Mouse (Mus musculus) adrenal gland, adult 18-20 months (tissue): ENCODE measurements around the gene Slc35f1. TPM values are rescaled to one million over a fixed set of nuclear protein-coding genes. Genes with fewer than 3 reads are reported as not detected.

ENCODE experiments used
- DNase-seq, 2 experiments: peaks; one replicate each; pipeline ENCODE4 v3.0.0; 2021 to 2022; ENCODE audit warnings: low spot score in 2 of 2
- total RNA-seq, 2 experiments: library from RNA; stranded (reverse); gene quantifications; 1 replicate in 1 of 2; 2 replicates in 1 of 2; pipeline ENCODE4 v1.2.3; 2021

Slc35f1 gene
- total RNA-seq, 2 experiments from 2014 or later = 0.89 to 1.1 TPM

- no peak for DNase-seq
These were observed 401.2 kb downstream of the Slc35f1 start for GRCm38 (mm10) chr10:53091525-53091924.

- DNase-seq = no peak
These were observed 406.1 kb downstream of the Slc35f1 start for GRCm38 (mm10) chr10:53096446-53096845.

- DNase-seq = no peak
These were observed 410.5 kb downstream of the Slc35f1 start for GRCm38 (mm10) chr10:53100881-53101280.

- no peak for DNase-seq
These were observed 411.1 kb downstream of the Slc35f1 start for GRCm38 (mm10) chr10:53101412-53101811.

GRCm38 (mm10) chr10:53102423-53102822 lies 412.1 kb downstream of the Slc35f1 start:
- DNase-seq = no peak

DNA sequence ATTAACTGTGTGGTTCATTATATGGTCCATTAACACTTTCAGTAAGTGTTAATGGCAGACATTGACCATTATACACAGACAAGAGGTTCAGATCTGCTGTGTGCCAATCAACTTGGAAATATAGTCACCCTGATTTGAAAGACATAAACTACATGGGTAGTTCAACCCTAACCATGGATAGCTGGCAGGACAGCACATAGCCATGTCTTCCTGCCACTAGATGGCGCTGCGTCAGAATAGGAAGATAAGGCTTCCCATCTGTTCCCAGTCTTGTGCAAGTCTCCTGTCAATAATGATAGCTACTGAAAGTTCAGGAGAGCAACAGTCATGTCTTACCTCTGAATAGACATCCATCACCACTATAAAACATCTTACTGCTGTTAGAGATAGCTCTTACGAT lies 424.7 kb downstream of the Slc35f1 start:
- peak; percentile 68 to 71 for DNase-seq

DNA sequence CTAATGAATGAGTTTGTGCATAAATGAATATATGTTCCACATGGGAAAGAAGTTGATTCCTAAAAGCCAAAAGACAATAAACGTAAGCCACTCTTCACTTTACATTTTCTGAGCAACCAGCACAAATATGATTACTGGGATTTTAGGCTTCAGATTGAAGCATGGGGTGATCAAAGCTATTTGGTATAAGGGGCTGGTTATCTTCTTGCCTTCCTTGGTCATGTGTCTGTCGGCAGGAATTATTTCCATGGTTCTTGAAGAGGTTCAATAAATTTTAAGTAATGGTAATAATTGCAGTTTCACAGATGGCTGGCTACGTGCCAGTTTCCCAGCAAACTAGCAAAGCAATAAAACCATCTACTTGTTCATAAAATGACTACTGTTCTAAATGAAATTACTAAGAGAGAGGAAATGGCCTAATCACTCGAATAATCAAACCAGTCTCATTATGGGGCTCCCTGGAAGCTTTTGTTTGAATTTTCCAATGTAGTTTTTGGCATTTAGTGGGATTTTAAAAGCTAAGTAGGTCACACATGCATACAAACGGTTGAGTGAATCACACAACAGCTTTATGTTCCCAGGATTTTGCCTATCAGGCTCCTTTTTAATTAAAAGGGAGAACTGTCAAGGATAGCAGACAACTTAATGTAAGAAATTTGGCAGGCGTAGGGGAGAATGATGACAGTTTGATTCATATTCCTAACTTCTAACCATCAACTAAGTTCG lies 425.5 kb downstream of the Slc35f1 start:
- no peak for DNase-seq

DNA sequence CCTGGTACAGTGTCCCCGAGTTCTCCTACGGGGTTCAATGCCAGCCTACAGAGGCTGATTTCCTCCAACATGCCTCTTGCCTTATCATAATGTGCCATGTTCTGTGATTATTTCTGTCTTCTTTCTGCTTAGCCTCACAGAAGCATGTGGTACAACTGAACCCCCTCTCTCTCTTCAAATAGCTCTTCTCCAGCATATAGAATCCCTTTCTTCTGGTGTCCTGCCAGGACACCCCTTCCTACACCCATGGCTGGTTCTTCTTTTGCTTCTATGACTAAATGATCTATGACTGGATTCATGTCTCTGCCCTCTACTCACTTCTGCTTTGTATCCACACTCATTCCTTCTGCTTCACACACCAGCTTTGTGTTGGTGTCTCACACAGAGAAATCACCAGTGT lies 430.3 kb downstream of the Slc35f1 start:
- DNase-seq = no peak

- DNase-seq = no peak
These were observed 434.0 kb downstream of the Slc35f1 start for GRCm38 (mm10) chr10:53124365-53124764.

- no peak for DNase-seq
These were observed 442.4 kb downstream of the Slc35f1 start for GRCm38 (mm10) chr10:53132707-53133106.

DNA sequence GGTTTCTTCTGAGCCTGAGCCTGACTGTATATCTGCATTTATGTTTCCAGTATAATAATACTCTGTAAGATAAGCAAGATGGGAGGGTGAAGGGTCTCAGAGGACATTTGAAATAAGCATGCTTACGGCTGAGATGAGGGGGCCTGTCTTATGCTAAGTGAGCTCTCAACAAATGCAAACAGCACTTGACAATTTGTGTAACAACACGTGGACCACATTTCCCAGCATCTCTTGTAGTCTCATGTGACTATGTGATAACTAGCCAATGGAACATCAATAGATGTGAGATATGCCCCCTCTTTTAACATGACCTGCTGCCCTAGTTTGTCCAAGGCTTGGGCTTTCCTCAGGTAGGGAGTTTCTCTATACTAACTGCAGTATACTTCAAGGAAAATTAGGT lies 460.0 kb downstream of the Slc35f1 start:
- DNase-seq = no peak

GRCm38 (mm10) chr10:53150916-53151315 lies 460.6 kb downstream of the Slc35f1 start:
- DNase-seq = no peak

DNA sequence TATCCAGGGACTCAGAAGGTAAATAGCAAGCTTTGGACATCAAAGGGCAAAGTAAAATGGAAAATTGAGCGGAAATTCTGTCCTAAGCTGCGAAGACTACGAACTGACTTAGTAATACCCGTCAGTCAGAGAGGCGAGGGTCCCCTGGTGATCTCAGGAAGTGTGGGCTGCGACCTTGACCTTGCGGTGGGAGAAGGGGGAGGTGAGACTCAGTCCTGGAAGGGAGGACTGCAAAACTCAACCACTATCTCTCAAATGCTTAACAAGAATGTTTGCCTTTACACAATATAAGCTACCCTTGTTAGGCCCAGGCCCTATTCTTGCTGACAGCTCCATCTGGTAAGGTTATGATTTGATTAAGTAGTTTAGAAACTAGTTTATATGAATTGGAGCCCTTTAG lies 466.0 kb downstream of the Slc35f1 start:
- DNase-seq = no peak

- no peak for DNase-seq
These were observed 467.4 kb downstream of the Slc35f1 start for GRCm38 (mm10) chr10:53157740-53158139.
